Mouse (Mus musculus) MEL (cell line): Measurements from ENCODE around the gene Spint2. TPM values are rescaled to one million over a fixed set of nuclear protein-coding genes. Genes with fewer than 3 reads are reported as not detected.

Experiments used
- DNase-seq: peaks from one replicate; pipeline ENCODE4 v3.0.0; 2011; ENCODE audit warnings: low read depth, low spot score
- H3K27ac ChIP-seq: 2 replicates; pipeline ENCODE4 v1.5.1; 2012; ENCODE audit warnings: low read depth, mild to moderate bottlenecking, control low read depth, low read length, moderate library complexity; ENCODE audit not compliant: control insufficient read depth
- H3K27me3 ChIP-seq, 2 experiments: fragments of 150-350 bp in 1 of 2; sonication (generic) in 1 of 2; 2 replicates each; pipeline ENCODE4 v1.6.1; 2012; ENCODE audit warnings: low read length in 2 of 2, mild to moderate bottlenecking in 2 of 2, improper control_type of control experiment in 1 of 2, moderate library complexity in 1 of 2; ENCODE audit not compliant: insufficient read depth in 2 of 2, control insufficient read depth in 1 of 2
- H3K36me3 ChIP-seq, 2 experiments: 2 replicates each; pipeline ENCODE4 v1.6.1; 2012 to 2014; ENCODE audit warnings: low read length in 2 of 2, improper control_type of control experiment in 1 of 2, inconsistent platforms in 1 of 2, mild to moderate bottlenecking in 1 of 2; ENCODE audit not compliant: insufficient read depth in 2 of 2, control insufficient read depth in 1 of 2
- H3K4me1 ChIP-seq, 2 experiments: fragments of 150-350 bp in 1 of 2; sonication (generic) in 1 of 2; 2 replicates each; pipeline ENCODE4 v1.6.1; 2012; ENCODE audit warnings: low read length in 2 of 2, improper control_type of control experiment in 1 of 2, mild to moderate bottlenecking in 1 of 2; ENCODE audit not compliant: insufficient read depth in 2 of 2, control insufficient read depth in 1 of 2
- H3K4me3 ChIP-seq, 2 experiments: fragments of 150-350 bp in 1 of 2; sonication (generic) in 1 of 2; 2 replicates each; pipeline ENCODE4 v1.5.1; 2012; ENCODE audit warnings: low read depth in 2 of 2, low read length in 2 of 2, mild to moderate bottlenecking in 2 of 2, moderate library complexity in 2 of 2, control low read depth in 1 of 2, improper control_type of control experiment in 1 of 2; ENCODE audit not compliant: control insufficient read depth in 1 of 2, insufficient read depth in 1 of 2
- H3K79me2 ChIP-seq: 2 replicates; pipeline ENCODE4 v1.6.1; 2012; ENCODE audit warnings: mild to moderate bottlenecking, low read length, moderate library complexity; ENCODE audit not compliant: control insufficient read depth, poor library complexity, insufficient read depth
- H3K9ac ChIP-seq: 2 replicates; pipeline ENCODE4 v1.6.1; 2012; ENCODE audit warnings: low read depth, mild to moderate bottlenecking, control low read depth, low read length, moderate library complexity; ENCODE audit not compliant: control insufficient read depth, poor library complexity, severe bottlenecking
- H3K9me3 ChIP-seq: fragments of 150-350 bp; sonication (generic); replicated peaks from 2 replicates; pipeline ENCODE4 v1.6.1; 2012; ENCODE audit warnings: mild to moderate bottlenecking, low read length, improper control_type of control experiment, moderate library complexity; ENCODE audit not compliant: insufficient read depth
- CTCF ChIP-seq, 3 experiments: IDR thresholded peaks in 2 of 3; conservative IDR thresholded peaks in 1 of 3; 2 replicates each; pipeline ENCODE4 v1.5.1; 2011 to 2012; ENCODE audit warnings: low read length in 3 of 3, low read depth in 2 of 3, mild to moderate bottlenecking in 2 of 3, improper control_type of control experiment in 1 of 3, inconsistent platforms in 1 of 3, mixed read lengths in 1 of 3, moderate library complexity in 1 of 3; ENCODE audit not compliant: control insufficient read depth in 1 of 3, insufficient read depth in 1 of 3, poor library complexity in 1 of 3, severe bottlenecking in 1 of 3
- EP300 ChIP-seq, 2 experiments: IDR thresholded peaks; 2 replicates each; pipeline ENCODE4 v1.6.1; 2011; ENCODE audit warnings: improper control_type of control experiment in 2 of 2, low read length in 2 of 2, low read depth in 1 of 2, mild to moderate bottlenecking in 1 of 2
- JUND ChIP-seq: IDR thresholded peaks from 2 replicates; pipeline ENCODE4 v1.6.1; 2011; ENCODE audit warnings: low read depth, mild to moderate bottlenecking, improper control_type of control experiment, low read length
- KAT2A ChIP-seq: conservative IDR thresholded peaks from 2 replicates; pipeline ENCODE4 v1.6.1; 2012; ENCODE audit warnings: low read depth, low read length, improper control_type of control experiment, inconsistent platforms
- NRF1 ChIP-seq: IDR thresholded peaks from 2 replicates; pipeline ENCODE4 v1.6.1; 2014; ENCODE audit warnings: low read depth, mild to moderate bottlenecking, inconsistent platforms, low read length, improper control_type of control experiment, moderate library complexity; ENCODE audit not compliant: poor library complexity, insufficient read depth, severe bottlenecking
- POLR2AphosphoS2 ChIP-seq: IDR thresholded peaks from 2 replicates; pipeline ENCODE4 v1.6.1; 2011; ENCODE audit warnings: low read length, improper control_type of control experiment
- POLR2AphosphoS5 ChIP-seq: IDR thresholded peaks from 2 replicates; pipeline ENCODE4 v1.6.1; 2012; ENCODE audit warnings: low read depth, borderline replicate concordance, mild to moderate bottlenecking, inconsistent platforms, low read length, moderate library complexity, mixed read lengths
- SIN3A ChIP-seq: IDR thresholded peaks from 2 replicates; pipeline ENCODE4 v1.6.1; 2012; ENCODE audit warnings: low read length, improper control_type of control experiment, inconsistent platforms
- TBP ChIP-seq: IDR thresholded peaks from 2 replicates; pipeline ENCODE4 v1.8.0; 2011; ENCODE audit warnings: low read depth, low read length, improper control_type of control experiment
- polyA plus RNA-seq, 2 experiments: library from polyadenylated mRNA; stranded (reverse) in 1 of 2; unstranded in 1 of 2; fragments of >175 nt in 1 of 2; fragments of >200 nt in 1 of 2; gene quantifications; 2 replicates each; pipeline versions ENCODE4 v1.2.1 to v1.2.4; 2012; ENCODE audit warnings: low replicate concordance in 2 of 2, low read depth in 1 of 2; ENCODE audit not compliant: insufficient read length in 2 of 2, insufficient read depth in 1 of 2, missing spikeins in 1 of 2
- total RNA-seq: library from RNA; depleted of rRNA; stranded (reverse); fragments of 300-350 nt; gene quantifications from 2 replicates; pipeline ENCODE4 v1.2.3, GENCODE M21; 2012

Spint2 gene
- total and polyA plus RNA-seq, 3 experiments, result 78.1 to 131 TPM; not detected in 1

DNA sequence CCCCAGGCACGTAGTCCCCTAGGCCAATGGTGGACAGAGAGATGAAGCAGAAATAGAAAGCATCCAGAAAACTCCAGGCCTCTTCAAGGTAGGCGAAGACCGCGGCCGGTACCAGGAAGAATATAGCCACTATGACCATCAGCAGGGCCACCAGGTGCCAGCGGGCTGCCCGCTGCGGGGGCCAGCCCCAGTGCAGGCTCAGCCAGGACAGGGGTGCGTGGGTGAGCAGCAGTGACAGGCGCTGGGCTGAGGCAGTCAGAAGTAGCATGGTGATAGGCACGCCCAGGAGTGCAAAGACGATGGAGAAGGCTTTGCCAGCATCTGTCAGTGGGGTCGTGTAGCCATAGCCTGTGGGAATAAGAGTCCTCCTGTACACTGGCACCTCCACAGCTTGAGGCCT lies 56.2 kb downstream of the Spint2 start:
- H3K4me1 ChIP-seq, result peaks cover 0 to 7% of the 10 kb centered on the region in 2 experiments; a peak in 1 of 4 replicates
- no peak for DNase-seq
- TF ChIP-seq EP300 (IDR thresholded peaks at IDR 0.05; ENCODE audit: low read depth in 1 of 2, low read length in 2 of 2), result no peak
- TF ChIP-seq, all 39 proteins: peak for 0
- Histone ChIP-seq H3K4me3 (no peak overlapping the region), H3K36me3 (no peaks in the 10 kb centered on the region; a peak in 1 of 4 replicates), H3K9ac (no peak overlapping the region), H3K27ac (no peak overlapping the region), H3K9me3 (no peaks in the 10 kb centered on the region), H3K27me3 (no peaks in the 10 kb centered on the region), H3K79me2 (no peaks in the 10 kb centered on the region)

DNA sequence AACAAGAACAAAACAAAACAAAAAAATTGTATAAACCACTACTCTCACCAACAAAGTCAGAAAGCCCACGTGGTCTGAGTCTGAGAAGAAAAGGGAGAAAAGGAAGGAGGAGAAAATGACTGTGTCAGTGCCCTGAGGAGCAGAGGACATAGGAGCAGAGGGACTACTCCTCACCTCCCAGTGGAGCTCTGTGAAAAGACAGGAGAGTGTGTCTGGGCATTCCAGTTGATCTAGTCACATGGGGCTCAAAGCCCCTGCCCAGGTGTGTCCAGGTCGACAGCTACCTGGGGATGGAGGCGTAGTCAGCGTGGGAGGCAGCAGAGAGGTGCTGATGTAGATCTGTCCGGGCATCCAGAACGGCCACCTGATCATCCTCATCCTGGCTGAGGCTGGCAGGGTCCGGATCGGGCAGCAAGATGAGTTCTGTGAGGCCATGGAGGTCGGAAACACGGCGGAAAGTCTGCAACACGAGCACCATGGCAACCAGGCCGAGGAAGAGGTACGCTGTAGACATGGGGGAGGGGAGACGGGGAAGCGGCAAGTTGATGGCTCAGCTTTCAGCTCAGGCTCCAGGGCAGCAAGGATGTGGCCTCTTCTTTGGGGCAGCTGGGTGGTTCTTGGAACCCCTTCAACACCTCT lies 56.8 kb downstream of the Spint2 start:
- H3K79me2 ChIP-seq, result no peaks in the 10 kb centered on the region
- no peak overlapping the region for H3K27ac ChIP-seq
- no peaks in the 10 kb centered on the region; a peak in 1 of 4 replicates for H3K36me3 ChIP-seq
- no peak overlapping the region for H3K9ac ChIP-seq
- H3K27me3 ChIP-seq, result no peaks in the 10 kb centered on the region
- no peaks in the 10 kb centered on the region for H3K9me3 ChIP-seq
- H3K4me1 ChIP-seq, result peaks cover 0 to 7% of the 10 kb centered on the region in 2 experiments; a peak in 1 of 4 replicates
- no peak overlapping the region for H3K4me3 ChIP-seq
- DNase-seq, result no peak
- no peak for TF ChIP-seq POLR2AphosphoS2
- TF ChIP-seq POLR2AphosphoS5, result no peak
- TF ChIP-seq CTCF (IDR thresholded peaks at IDR 0.05 in 2 of 3, conservative IDR thresholded peaks at IDR 0.05 in 1 of 3; ENCODE audit: control insufficient read depth in 1 of 3, insufficient read depth in 1 of 3, low read depth in 2 of 3, low read length in 3 of 3, poor library complexity in 1 of 3, severe bottlenecking in 1 of 3), result no peak
- TF ChIP-seq NRF1, result no peak
- TF ChIP-seq TBP, result no peak
- no peak for TF ChIP-seq SIN3A
- TF ChIP-seq, all 39 proteins: peak for 0

GRCm38 (mm10) chr7:29214846-29215245 lies 66.9 kb downstream of the Spint2 start:
- peaks cover 0 to 2% of the 10 kb centered on the region in 2 experiments; a peak in 2 of 4 replicates for H3K36me3 ChIP-seq
- H3K4me1 ChIP-seq, result peaks cover 1 to 3% of the 10 kb centered on the region in 2 experiments; a peak in 3 of 4 replicates
- no peaks in the 10 kb centered on the region for H3K79me2 ChIP-seq
- H3K27ac ChIP-seq, result no peak overlapping the region
- H3K4me3 ChIP-seq, result no peak overlapping the region
- H3K27me3 ChIP-seq, result no peaks in the 10 kb centered on the region
- TF ChIP-seq JUND (no peak), KAT2A (no peak)
- no peak overlapping the region for H3K9ac ChIP-seq
- H3K9me3 ChIP-seq, result no peaks in the 10 kb centered on the region
- no peak for DNase-seq
